Mouse (Mus musculus): ENCODE data around the gene Nfix. TPM values are rescaled to one million over a fixed set of nuclear protein-coding genes. Genes with fewer than 3 reads are reported as not detected.
A peak's percentile ranks its signal among the peaks of the same experiment; 100 is the strongest.

The Nfix gene
- polyA plus RNA-seq, 1 experiment from 2014 or later = 28.7 TPM

DNA sequence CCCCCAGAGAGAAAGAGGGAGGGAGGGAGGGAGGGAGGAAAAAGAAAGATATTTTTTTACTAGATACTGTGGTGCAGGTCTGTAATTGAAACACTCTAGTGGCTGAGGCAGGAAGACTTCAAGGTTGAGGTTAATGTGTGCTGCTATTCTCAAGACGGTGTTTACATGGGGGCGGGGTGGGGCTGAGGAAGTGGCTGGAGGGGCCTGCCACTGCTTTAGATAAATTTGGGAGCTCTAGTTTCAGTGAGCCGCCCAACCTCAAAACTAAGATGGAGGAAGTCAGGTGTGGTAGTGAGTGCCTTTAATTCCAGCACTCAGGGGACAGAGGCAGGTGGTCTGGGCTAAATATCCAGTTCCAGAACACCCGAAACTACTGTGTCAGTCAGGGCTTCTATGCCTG is 25.5 kb upstream of the Nfix start:
- Histone ChIP-seq H3K4me2 (no peak overlapping the region), H3K4me3 (replicated peaks) (no peak overlapping the region), H3K4me1 (peaks cover 7% of the 10 kb centered on the region; the same call in 1 of the 2 replicates), H3K9me3 (no peaks in the 10 kb centered on the region), H3K27me3 (replicated peaks) (no peaks in the 10 kb centered on the region), H3K27ac (no peak overlapping the region), H3K36me3 (no peaks in the 10 kb centered on the region), H3K9ac (no peak overlapping the region)
- WGBS = 46% methylated on average over 4 of the region's 4 CpGs
- ATAC-seq (ENCODE audit: insufficient read depth, low FRiP score, low read depth) = no peak

GRCm38 (mm10) chr8:84823653-84824052 is 23.5 kb upstream of the Nfix start:
- Histone ChIP-seq H3K27me3 (replicated peaks) (no peaks in the 10 kb centered on the region), H3K9me3 (no peaks in the 10 kb centered on the region), H3K27ac (no peak overlapping the region), H3K4me1 (peaks cover 7% of the 10 kb centered on the region; the same call in 1 of the 2 replicates), H3K9ac (no peak overlapping the region), H3K36me3 (no peaks in the 10 kb centered on the region), H3K4me2 (peak overlapping the region; percentile 53), H3K4me3 (replicated peaks) (no peak overlapping the region)
- 1% methylated on average over 18 of the region's 18 CpGs for WGBS
- peak; percentile 81 for ATAC-seq (ENCODE audit: insufficient read depth, low FRiP score, low read depth)

- Histone ChIP-seq H3K27me3 (replicated peaks) (no peaks in the 10 kb centered on the region), H3K4me2 (peak within 1 kb of the TSS; percentile 53), H3K4me3 (replicated peaks) (no peak within 1 kb of the TSS), H3K27ac (no peak within 1 kb of the TSS), H3K9me3 (no peaks in the 10 kb centered on the region), H3K9ac (no peak within 1 kb of the TSS), H3K36me3 (no peaks in the 10 kb centered on the region), H3K4me1 (peaks cover 7% of the 10 kb centered on the region; the same call in 1 of the 2 replicates)
- no peak for ATAC-seq (ENCODE audit: insufficient read depth, low FRiP score, low read depth)
- 34% methylated on average over 3 of the region's 3 CpGs for WGBS
Observed at GRCm38 (mm10) chr8:84822723-84823122, 22.6 kb upstream of the Nfix start, which contains the start of gene Dand5. Dand5 (minus strand) TSS chr8:84822823.

DNA sequence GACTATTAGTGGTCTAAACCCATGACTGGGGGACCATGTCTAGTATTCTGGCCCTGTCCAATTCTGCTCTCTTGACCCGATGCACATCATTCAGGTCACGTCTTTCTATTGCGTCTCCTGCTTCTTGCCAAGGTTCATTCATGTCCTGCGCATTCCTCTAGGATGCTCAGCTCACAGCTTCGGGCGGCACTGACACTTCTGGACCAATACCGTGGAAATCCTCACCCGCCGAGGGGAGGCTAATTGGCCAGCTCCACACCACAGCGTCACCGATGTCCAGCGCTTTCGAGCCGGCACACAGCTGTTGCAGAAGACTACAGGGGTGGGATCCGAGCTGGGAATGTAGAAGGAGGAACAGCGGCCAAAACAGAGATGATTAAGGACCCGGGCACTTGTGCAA is 16.0 kb upstream of the Nfix start:
- Histone ChIP-seq H3K4me1 (0 out of 2 replicates have a peak, but pooled peaks cover 4% of the 10 kb centered on the region), H3K36me3 (no peaks in the 10 kb centered on the region), H3K4me3 (replicated peaks) (no peak overlapping the region), H3K27me3 (replicated peaks) (peaks cover 10% of the 10 kb centered on the region; the same call in 1 of the 2 replicates), H3K9me3 (no peaks in the 10 kb centered on the region), H3K27ac (no peak overlapping the region), H3K4me2 (no peak overlapping the region), H3K9ac (no peak overlapping the region)
- no peak for ATAC-seq (ENCODE audit: insufficient read depth, low FRiP score, low read depth)
- WGBS = 75% methylated on average over 17 of the region's 17 CpGs

DNA sequence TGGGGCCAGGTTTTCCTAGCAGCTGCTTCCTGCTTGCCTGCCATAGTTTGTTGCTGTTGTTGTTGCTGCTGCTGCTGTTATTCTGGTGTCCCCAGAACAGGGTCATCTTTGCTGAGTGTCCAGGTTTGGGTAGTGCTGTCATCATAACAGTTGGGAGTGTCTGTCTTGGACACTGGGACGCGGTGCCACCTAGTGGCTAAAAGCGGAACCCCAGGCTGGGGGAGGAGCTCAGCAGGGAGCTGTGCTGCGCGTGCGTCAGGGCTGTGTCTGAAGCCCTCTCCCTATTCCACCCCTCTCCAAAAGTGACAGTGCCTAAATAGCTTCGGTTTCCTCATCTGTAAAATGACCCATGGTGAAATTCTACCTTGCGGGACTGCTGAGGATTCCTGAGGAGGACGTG is 15.4 kb upstream of the Nfix start:
- H3K4me3 ChIP-seq (replicated peaks) = no peak overlapping the region
- no peaks in the 10 kb centered on the region for H3K36me3 ChIP-seq
- H3K27me3 ChIP-seq (replicated peaks) = peaks cover 10% of the 10 kb centered on the region; the same call in 1 of the 2 replicates
- H3K9me3 ChIP-seq = no peaks in the 10 kb centered on the region
- H3K27ac ChIP-seq = no peak overlapping the region
- no peak overlapping the region for H3K9ac ChIP-seq
- no peak overlapping the region for H3K4me2 ChIP-seq
- 10% methylated on average over 9 of the region's 9 CpGs for WGBS
- peak; percentile 65 for ATAC-seq (ENCODE audit: insufficient read depth, low FRiP score, low read depth)
- 0 out of 2 replicates have a peak, but pooled peaks cover 6% of the 10 kb centered on the region for H3K4me1 ChIP-seq

DNA sequence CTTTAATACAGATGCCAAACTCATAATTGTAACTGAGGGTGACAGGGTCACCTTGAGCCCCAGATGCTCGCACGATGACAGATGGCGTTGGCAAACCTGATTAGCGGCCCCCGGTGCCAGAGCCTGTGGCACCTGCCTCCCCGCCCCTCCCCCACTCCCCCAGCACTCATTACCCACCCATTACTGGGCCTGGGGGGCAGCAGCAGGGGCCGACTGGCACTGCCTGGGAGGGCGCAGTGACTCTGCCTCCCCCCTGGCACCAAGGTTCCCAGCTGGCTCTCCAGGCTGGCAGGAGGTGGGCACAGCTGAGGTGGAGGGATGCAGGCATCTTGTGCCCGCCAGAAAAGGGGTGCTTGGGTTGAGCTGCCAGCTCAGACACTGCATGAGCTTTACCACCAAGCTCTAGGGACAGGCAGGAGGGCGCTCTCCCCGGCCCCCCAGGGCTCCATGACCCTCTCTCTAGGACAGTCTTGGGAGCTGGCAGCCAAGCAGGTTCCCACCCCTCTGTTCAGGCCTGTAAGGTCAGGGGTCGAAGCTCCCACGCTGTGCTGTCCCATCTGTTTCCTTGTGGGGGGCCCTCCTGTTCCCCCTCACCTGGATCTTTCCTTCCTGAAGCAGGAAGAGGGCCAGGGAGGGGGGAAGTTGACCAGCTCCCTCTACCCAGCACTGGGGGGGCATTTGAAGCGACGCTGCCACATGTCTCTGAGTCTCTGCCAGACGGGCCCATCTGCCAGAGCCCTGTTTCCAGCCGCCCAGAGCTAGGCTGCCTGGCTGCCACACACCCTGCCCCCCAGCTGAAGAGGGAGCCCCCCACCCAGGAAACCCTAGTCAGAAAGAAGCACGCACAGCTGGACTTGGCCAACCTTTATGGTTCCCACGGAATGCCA is 14.7 kb upstream of the Nfix start:
- Histone ChIP-seq H3K27me3 (replicated peaks) (peaks cover 10% of the 10 kb centered on the region), H3K9me3 (no peaks in the 10 kb centered on the region), H3K4me3 (replicated peaks) (no peak overlapping the region), H3K27ac (no peak overlapping the region), H3K4me1 (0 out of 2 replicates have a peak, but pooled peaks cover 8% of the 10 kb centered on the region), H3K9ac (no peak overlapping the region), H3K4me2 (no peak overlapping the region), H3K36me3 (no peaks in the 10 kb centered on the region)
- ATAC-seq (ENCODE audit: insufficient read depth, low FRiP score, low read depth) = no peak
- WGBS = 41% methylated on average over 19 of the region's 19 CpGs

DNA sequence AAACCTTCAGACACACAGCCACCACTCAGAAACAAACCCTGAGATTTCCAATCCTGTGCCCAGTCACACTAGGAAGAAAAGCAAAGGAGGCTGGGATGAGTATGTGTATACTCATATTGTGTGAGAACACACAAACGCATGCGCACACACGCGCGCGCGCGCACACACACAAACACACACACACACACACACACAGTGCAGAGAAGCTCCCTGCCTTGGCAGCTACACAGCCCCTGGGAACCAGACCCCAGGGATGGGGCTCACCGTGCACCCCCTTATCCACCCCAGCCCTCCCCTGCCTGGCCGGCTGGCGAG is 14.1 kb upstream of the Nfix start:
- no peak overlapping the region for H3K4me2 ChIP-seq
- no peak for ATAC-seq (ENCODE audit: insufficient read depth, low FRiP score, low read depth)
- H3K9me3 ChIP-seq = no peaks in the 10 kb centered on the region
- no peak overlapping the region for H3K9ac ChIP-seq
- WGBS = 86% methylated on average over 11 of the region's 11 CpGs
- H3K27ac ChIP-seq = no peak overlapping the region
- no peaks in the 10 kb centered on the region for H3K36me3 ChIP-seq
- peaks cover 11% of the 10 kb centered on the region for H3K27me3 ChIP-seq (replicated peaks)
- H3K4me1 ChIP-seq = 0 out of 2 replicates have a peak, but pooled peaks cover 8% of the 10 kb centered on the region
- H3K4me3 ChIP-seq (replicated peaks) = no peak overlapping the region

- no peak overlapping the region for H3K4me3 ChIP-seq (replicated peaks)
- H3K9me3 ChIP-seq = no peaks in the 10 kb centered on the region
- H3K36me3 ChIP-seq = no peaks in the 10 kb centered on the region
- H3K27me3 ChIP-seq (replicated peaks) = peaks cover 14% of the 10 kb centered on the region
- no peak overlapping the region for H3K4me2 ChIP-seq
- 0 out of 2 replicates have a peak, but pooled peaks cover 8% of the 10 kb centered on the region for H3K4me1 ChIP-seq
- H3K9ac ChIP-seq = no peak overlapping the region
- H3K27ac ChIP-seq = no peak overlapping the region
- ATAC-seq (ENCODE audit: insufficient read depth, low FRiP score, low read depth) = no peak
- 84% methylated on average over 3 of the region's 3 CpGs for WGBS
Observed at GRCm38 (mm10) chr8:84813830-84814229, 13.7 kb upstream of the Nfix start.

DNA sequence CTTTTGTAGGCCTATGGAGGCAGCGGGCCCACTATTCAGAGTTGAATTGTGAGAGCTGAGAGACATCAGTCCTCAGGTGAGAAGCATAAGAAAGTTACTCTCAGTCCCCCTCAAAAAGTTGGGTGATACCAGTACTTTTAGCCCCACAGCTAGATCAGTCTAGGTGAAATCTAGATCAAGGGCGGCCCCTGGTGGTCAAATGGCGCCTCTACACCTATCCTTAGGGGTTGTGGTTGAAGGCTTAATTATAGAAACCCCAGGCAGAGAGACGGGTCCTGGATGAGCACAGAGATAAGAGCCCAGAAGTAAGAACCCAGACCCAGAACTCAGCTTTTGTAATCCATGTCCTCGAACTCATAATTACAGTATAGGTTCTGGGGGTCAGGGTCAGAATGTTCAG is 12.9 kb upstream of the Nfix start:
- Histone ChIP-seq H3K27me3 (replicated peaks) (peaks cover 20% of the 10 kb centered on the region), H3K4me1 (0 out of 2 replicates have a peak, but pooled peaks cover 8% of the 10 kb centered on the region), H3K4me3 (replicated peaks) (no peak overlapping the region), H3K9me3 (no peaks in the 10 kb centered on the region), H3K36me3 (no peaks in the 10 kb centered on the region), H3K4me2 (no peak overlapping the region), H3K27ac (no peak overlapping the region), H3K9ac (no peak overlapping the region)
- no peak for ATAC-seq (ENCODE audit: insufficient read depth, low FRiP score, low read depth)
- WGBS = 4% methylated on average over 5 of the region's 5 CpGs

DNA sequence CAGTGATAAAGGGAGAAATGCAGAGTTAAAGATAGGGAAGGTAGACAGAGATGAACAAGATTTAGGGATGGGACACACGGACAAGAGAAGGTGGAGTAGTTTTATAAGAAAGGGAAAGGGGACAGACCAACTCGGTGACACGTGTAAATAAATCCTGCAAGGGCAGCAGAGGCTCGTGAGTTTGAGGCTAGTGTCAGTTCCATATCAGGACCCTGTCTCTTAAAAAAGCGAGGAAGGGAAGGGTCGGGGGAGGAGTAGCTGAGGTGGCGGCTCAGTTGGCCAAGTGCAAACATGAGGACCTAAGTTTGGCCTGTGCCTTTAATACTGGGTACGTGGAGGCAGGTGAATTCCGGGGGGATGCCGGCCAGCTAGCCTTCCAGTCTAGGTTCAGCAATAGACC is 11.2 kb upstream of the Nfix start:
- peaks cover 25% of the 10 kb centered on the region for H3K27me3 ChIP-seq (replicated peaks)
- no peak overlapping the region for H3K9ac ChIP-seq
- WGBS = 27% methylated on average over 10 of the region's 10 CpGs
- no peaks in the 10 kb centered on the region for H3K36me3 ChIP-seq
- H3K4me3 ChIP-seq (replicated peaks) = peak overlapping the region; percentile 32
- ATAC-seq (ENCODE audit: insufficient read depth, low FRiP score, low read depth) = no peak
- 0 out of 2 replicates have a peak, but pooled peaks cover 8% of the 10 kb centered on the region for H3K4me1 ChIP-seq
- H3K27ac ChIP-seq = no peak overlapping the region
- no peaks in the 10 kb centered on the region for H3K9me3 ChIP-seq
- peak overlapping the region; percentile 57 for H3K4me2 ChIP-seq

- Histone ChIP-seq H3K4me2 (peak overlapping the region; percentile 57), H3K27me3 (replicated peaks) (peaks cover 25% of the 10 kb centered on the region), H3K4me1 (0 out of 2 replicates have a peak, but pooled peaks cover 8% of the 10 kb centered on the region), H3K4me3 (replicated peaks) (peak overlapping the region; percentile 32), H3K36me3 (no peaks in the 10 kb centered on the region), H3K27ac (no peak overlapping the region), H3K9me3 (no peaks in the 10 kb centered on the region), H3K9ac (no peak overlapping the region)
- peak; percentile 82 for ATAC-seq (ENCODE audit: insufficient read depth, low FRiP score, low read depth)
- under 1% methylated on average over 32 of the region's 32 CpGs for WGBS
Observed at GRCm38 (mm10) chr8:84810896-84811295, 10.8 kb upstream of the Nfix start.

DNA sequence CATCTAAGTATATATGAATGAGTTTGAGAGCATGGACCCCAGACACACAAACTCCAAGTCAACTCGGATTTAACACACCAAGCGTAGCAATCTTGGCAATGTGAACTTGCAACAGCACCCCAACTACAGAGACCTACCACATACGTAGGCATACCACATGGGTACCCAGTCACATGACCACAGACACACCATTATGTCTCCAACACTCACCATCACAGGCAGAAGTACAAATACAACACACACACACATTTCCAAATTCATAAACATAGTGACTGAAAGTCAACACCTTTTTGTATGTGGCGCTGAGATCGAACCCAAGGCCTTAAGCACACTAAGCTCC is 9.8 kb upstream of the Nfix start:
- no peak overlapping the region for H3K4me2 ChIP-seq
- H3K4me1 ChIP-seq = 0 out of 2 replicates have a peak, but pooled peaks cover 4% of the 10 kb centered on the region
- H3K36me3 ChIP-seq = no peaks in the 10 kb centered on the region
- no peaks in the 10 kb centered on the region for H3K9me3 ChIP-seq
- WGBS = 85% methylated on average over 5 of the region's 5 CpGs
- no peak overlapping the region for H3K27ac ChIP-seq
- H3K27me3 ChIP-seq (replicated peaks) = peaks cover 27% of the 10 kb centered on the region
- H3K4me3 ChIP-seq (replicated peaks) = no peak overlapping the region
- no peak overlapping the region for H3K9ac ChIP-seq
- ATAC-seq (ENCODE audit: insufficient read depth, low FRiP score, low read depth) = no peak
